Mouse (Mus musculus) small intestine, adult 2 months (tissue): ENCODE measurements around the gene Pcnx3. TPM values are rescaled to one million over a fixed set of nuclear protein-coding genes. Genes with fewer than 3 reads are reported as not detected.

Experiments used
- H3K27ac ChIP-seq: fragments of 200-500 bp; 2 replicates; pipeline ENCODE4 v1.5.1; 2012; ENCODE audit warnings: low read depth, low read length, control low read depth, inconsistent platforms; ENCODE audit not compliant: insufficient read depth
- H3K27me3 ChIP-seq: fragments of 200-500 bp; 2 replicates; pipeline ENCODE4 v1.6.1; 2012; ENCODE audit warnings: mild to moderate bottlenecking, moderate library complexity, low read length, inconsistent platforms; ENCODE audit not compliant: control insufficient read depth, insufficient read depth
- H3K36me3 ChIP-seq: fragments of 200-500 bp; 2 replicates; pipeline ENCODE4 v1.6.1; 2012; ENCODE audit warnings: mild to moderate bottlenecking, low read length, control low read depth, inconsistent platforms; ENCODE audit not compliant: control insufficient read depth, insufficient read depth
- H3K4me1 ChIP-seq: fragments of 200-500 bp; 2 replicates; pipeline ENCODE4 v1.6.1; 2012; ENCODE audit warnings: low read length, inconsistent platforms, mixed read lengths; ENCODE audit not compliant: control insufficient read depth, insufficient read depth, insufficient read length
- H3K4me3 ChIP-seq: fragments of 200-500 bp; 2 replicates; pipeline ENCODE4 v1.5.1; 2012; ENCODE audit warnings: low read depth, mild to moderate bottlenecking, control low read depth, inconsistent platforms, low read length, moderate library complexity
- CTCF ChIP-seq: fragments of 200-500 bp; IDR thresholded peaks from 2 replicates; pipeline ENCODE4 v1.5.1; 2012; ENCODE audit warnings: low read depth, mild to moderate bottlenecking, control low read depth, inconsistent platforms, low read length, moderate library complexity, mixed read lengths; ENCODE audit not compliant: insufficient replicate concordance, insufficient read length; ENCODE audit errors: extremely low read depth
- POLR2A ChIP-seq: fragments of 200-500 bp; IDR thresholded peaks from 2 replicates; pipeline ENCODE4 v1.6.1; 2012; ENCODE audit warnings: low read depth, mild to moderate bottlenecking, control low read depth, inconsistent platforms, low read length, moderate library complexity
- WGBS: fragments of 180-500 bp; shearing (Covaris S2); methylation state at CpG from one replicate; pipeline ENCODE4 v1.1.7; 2018; 5-methylcytosine and 5-hydroxymethylcytosine counted together
- polyA plus RNA-seq: library from polyadenylated mRNA; depleted of rRNA; stranded (reverse); fragments of >200 nt; gene quantifications from 2 replicates; pipeline ENCODE4 v1.2.3, GENCODE M21; 2012

The Pcnx3 gene
- polyA plus RNA-seq, 1 experiment = 150 TPM

- H3K4me3 ChIP-seq = no peak overlapping the region
- peaks cover 15% of the 10 kb centered on the region for H3K4me1 ChIP-seq
- TF ChIP-seq POLR2A = no peak
- H3K36me3 ChIP-seq = peaks cover 49% of the 10 kb centered on the region
- H3K27me3 ChIP-seq = no peaks in the 10 kb centered on the region
- H3K27ac ChIP-seq = no peak overlapping the region
- 90% methylated on average over 8 of the region's 8 CpGs for WGBS
These were observed 21.9 kb upstream of the Pcnx3 start for GRCm38 (mm10) chr19:5710581-5710980.

GRCm38 (mm10) chr19:5710068-5710467 lies 21.4 kb upstream of the Pcnx3 start:
- Histone ChIP-seq H3K36me3 (peaks cover 47% of the 10 kb centered on the region), H3K4me3 (no peak overlapping the region), H3K27me3 (no peaks in the 10 kb centered on the region), H3K27ac (no peak overlapping the region), H3K4me1 (peaks cover 15% of the 10 kb centered on the region)
- no peak for TF ChIP-seq CTCF
- TF ChIP-seq POLR2A = no peak
- WGBS = 95% methylated on average over 6 of the region's 6 CpGs

- 42% methylated on average over 10 of the region's 10 CpGs for WGBS
- Histone ChIP-seq H3K4me1 (peaks cover 11% of the 10 kb centered on the region), H3K27me3 (no peaks in the 10 kb centered on the region), H3K4me3 (no peak overlapping the region), H3K36me3 (peaks cover 58% of the 10 kb centered on the region), H3K27ac (peak overlapping the region; percentile 25)
- no peak for TF ChIP-seq CTCF
- TF ChIP-seq POLR2A = no peak
These were observed 16.3 kb upstream of the Pcnx3 start for GRCm38 (mm10) chr19:5704801-5705571.

- H3K27ac ChIP-seq = peak within 1 kb of the TSS; percentile 25
- TF ChIP-seq CTCF (no peak), POLR2A (no peak)
- no peaks in the 10 kb centered on the region for H3K27me3 ChIP-seq
- H3K36me3 ChIP-seq = peaks cover 60% of the 10 kb centered on the region
- WGBS = 45% methylated on average over 17 of the region's 17 CpGs
- no peak within 1 kb of the TSS for H3K4me3 ChIP-seq
- peaks cover 11% of the 10 kb centered on the region for H3K4me1 ChIP-seq
These were observed 15.6 kb upstream of the Pcnx3 start, which contains the start of gene Kcnk7 for GRCm38 (mm10) chr19:5704163-5704800. Gene Kcnk7 (plus strand): TSS chr19:5704367.

GRCm38 (mm10) chr19:5695849-5696462 lies 7.2 kb upstream of the Pcnx3 start:
- peaks cover 15% of the 10 kb centered on the region for H3K4me1 ChIP-seq
- no peak for TF ChIP-seq POLR2A
- no peak for TF ChIP-seq CTCF
- H3K27me3 ChIP-seq = no peaks in the 10 kb centered on the region
- WGBS = 85% methylated on average over 41 of the region's 41 CpGs
- H3K27ac ChIP-seq = no peak overlapping the region
- H3K36me3 ChIP-seq = peaks cover 78% of the 10 kb centered on the region
- no peak overlapping the region for H3K4me3 ChIP-seq

- WGBS = 83% methylated on average over 6 of the region's 6 CpGs
- Histone ChIP-seq H3K36me3 (peaks cover 58% of the 10 kb centered on the region), H3K27ac (no peak overlapping the region), H3K4me1 (peaks cover 22% of the 10 kb centered on the region), H3K27me3 (no peaks in the 10 kb centered on the region), H3K4me3 (no peak overlapping the region)
- no peak for TF ChIP-seq POLR2A
- no peak for TF ChIP-seq CTCF
These were observed 5.1 kb upstream of the Pcnx3 start for GRCm38 (mm10) chr19:5693801-5694200.

- Histone ChIP-seq H3K27me3 (no peaks in the 10 kb centered on the region), H3K27ac (peak overlapping the region; percentile 24; the same call in 1 of the 2 replicates), H3K4me1 (peaks cover 22% of the 10 kb centered on the region), H3K36me3 (peaks cover 50% of the 10 kb centered on the region), H3K4me3 (peak overlapping the region; percentile 97)
- 64% methylated on average over 10 of the region's 10 CpGs for WGBS
- TF ChIP-seq POLR2A (no peak), CTCF (no peak)
These were observed 4.2 kb upstream of the Pcnx3 start for GRCm38 (mm10) chr19:5692913-5693396.
